Mouse (Mus musculus) kidney, adult 11 months (tissue): ENCODE results near the gene Sf3a1.

ENCODE experiments used
- DNase-seq: peaks from one replicate; pipeline ENCODE4 v3.0.0; 2022

Gene Sf3a1

DNA sequence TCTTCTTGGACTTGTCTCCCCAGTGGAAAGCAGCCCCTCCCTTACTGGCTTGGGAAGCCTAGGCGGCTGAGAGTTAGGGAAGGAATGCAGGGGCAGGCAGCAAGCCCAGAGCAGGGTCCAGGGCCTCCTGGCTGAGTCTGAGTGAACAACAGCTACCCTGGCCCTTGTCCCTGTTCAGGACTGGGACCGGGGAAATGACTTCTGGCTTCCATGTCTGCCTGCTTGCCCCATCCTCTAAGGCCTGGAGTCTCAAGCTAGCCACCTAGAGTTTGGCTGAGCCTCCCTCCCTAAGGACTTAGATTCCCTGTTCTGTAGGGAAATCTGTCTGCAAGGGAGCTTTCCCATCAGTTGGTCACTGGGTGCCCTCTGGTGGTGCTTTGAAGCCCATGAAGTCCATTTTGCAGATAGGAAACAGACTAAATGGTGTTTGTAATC, 59.2 kb downstream of the Sf3a1 start:
- DNase-seq = peak; percentile 86

DNA sequence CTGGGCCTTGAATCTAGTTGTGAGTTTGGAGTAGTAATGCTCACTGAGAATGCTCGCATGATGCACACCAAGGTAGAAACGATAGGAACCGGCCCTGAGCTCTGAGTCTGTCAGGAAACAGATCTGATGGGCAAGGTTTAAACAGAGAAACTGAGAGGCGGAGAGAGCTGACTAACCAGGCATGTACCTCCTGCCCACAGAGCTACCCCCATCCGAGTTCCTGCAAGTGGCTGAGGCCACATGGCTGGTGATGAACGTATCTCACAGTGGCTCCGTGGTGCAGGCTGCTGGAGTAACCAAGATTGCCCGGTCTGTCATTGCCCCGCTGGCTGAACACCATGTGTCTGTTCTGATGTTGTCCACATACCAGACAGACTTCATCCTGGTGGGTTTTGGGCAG, 59.8 kb downstream of the Sf3a1 start:
- DNase-seq = no peak

DNA sequence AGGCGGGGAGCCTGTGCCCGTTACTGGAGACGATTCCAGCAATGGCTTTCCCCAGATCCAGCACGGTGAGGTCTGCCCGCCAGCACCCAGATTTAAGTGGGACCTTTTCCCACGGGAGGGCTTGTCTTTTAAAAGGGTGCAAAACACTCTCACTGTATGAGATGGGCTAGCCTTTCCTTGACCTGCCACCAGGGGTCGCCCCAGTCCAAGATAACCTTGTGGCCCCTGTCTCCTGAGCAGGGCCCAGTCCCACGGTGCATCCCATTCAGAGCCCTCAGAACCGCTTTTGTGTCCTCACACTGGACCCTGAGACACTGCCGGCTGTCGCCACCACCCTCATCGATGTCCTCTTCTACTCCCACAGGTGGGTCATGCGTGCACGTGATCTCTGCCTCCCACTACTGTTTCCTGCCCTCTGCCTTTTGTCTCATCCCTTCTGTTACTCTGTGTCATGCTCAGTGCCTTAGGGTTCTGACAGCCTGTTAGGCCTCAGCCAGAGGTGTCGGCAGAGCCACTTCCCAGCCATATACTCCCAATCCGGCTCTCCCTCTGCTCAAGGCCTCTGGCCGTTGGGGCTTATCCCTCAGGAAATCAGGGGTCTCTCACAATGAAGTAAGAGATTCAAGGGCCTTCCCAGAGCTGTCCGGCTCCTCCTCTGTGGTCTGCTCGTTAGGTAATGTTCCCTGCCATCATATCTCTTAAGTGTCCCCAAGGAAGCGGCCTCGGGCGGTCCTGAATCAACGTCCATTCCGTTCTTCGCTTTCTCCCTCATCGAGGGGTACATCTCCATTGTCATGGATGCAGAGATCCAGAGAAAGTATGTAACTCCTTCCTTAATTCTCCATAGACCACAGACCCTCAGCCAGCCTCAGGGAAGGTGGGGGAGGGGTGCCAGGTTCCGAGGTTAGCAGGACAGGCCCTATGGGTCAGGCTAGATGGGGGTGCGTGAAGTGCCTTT, 60.6 kb downstream of the Sf3a1 start:
- peak; percentile 68 for DNase-seq

- DNase-seq = no peak
Measured at GRCm38 (mm10) chr11:4222046-4222950, 62.1 kb downstream of the Sf3a1 start.

DNA sequence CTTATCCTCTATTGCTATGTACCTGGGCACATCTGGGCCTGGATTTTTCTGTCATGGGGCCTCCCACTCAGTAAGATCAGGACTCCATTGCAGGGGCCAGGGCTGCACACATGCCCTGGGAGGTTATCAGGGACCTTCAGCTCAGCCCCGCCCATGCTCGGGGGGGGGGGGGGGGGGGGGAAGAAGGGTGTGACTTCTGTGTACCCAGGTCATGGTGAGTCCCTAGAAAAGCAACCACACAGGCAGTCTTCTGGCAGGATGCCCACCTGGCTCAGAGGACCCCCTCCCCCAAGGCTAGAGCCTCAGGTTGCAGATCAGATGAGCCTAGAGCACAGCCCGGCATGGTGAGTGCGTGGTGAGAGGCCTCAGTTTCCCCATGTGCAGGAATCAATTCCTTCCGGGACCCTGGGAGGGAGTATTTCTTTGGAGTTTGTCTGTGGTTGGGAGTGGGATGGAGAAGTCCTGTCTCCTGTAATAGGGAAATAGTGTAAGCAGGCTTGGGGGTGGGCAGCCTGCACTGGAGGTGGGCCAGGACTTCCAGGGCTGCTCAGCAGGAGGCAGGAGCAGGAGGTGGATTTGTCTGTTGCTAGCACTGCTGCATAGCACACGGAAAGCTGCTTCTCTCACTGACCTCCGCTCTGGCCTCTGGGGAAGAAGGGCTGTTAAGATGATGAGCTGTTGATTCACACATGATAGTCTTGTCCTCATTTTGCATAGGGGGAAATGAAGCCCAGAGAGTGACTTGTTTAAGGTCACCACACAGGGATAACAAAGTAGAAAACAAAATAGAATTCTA, 63.4 kb downstream of the Sf3a1 start:
- no peak for DNase-seq

GRCm38 (mm10) chr11:4224223-4224622, 64.1 kb downstream of the Sf3a1 start:
- DNase-seq = no peak

- DNase-seq = no peak
Measured at GRCm38 (mm10) chr11:4226569-4227325, 66.6 kb downstream of the Sf3a1 start.

DNA sequence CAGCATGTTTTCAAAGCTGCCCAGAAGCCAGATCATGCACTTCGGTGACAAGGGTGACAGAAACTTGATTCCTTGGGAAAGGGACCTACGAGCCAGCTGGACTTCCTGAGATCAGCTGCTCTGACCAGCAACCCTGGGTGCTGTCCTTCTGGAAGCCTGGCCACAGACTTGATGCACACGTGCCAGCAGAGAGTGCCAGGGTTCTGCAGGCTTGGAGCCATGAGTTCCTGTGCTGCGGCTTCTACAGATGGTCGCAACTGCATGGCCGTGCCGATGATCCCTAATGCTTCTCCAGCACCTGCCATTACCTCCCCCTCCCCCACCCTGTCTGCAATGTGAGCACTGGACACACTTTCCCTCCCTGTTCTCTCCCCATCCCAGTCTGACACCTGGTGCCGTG, 68.3 kb downstream of the Sf3a1 start:
- no peak for DNase-seq

- no peak for DNase-seq
Measured at GRCm38 (mm10) chr11:4229841-4230240, 69.7 kb downstream of the Sf3a1 start.

- no peak for DNase-seq
Measured at GRCm38 (mm10) chr11:4231435-4231834, 71.3 kb downstream of the Sf3a1 start.
